Mouse (Mus musculus) myocyte (in vitro differentiated cells): Measurements from ENCODE around the gene Ntrk3.

Experiments
- CEBPB ChIP-seq: IDR thresholded peaks from 2 replicates; pipeline ENCODE4 v1.6.1; 2011; ENCODE audit warnings: mild to moderate bottlenecking, moderate library complexity; ENCODE audit not compliant: poor library complexity, insufficient read depth, severe bottlenecking
- MYOD1 ChIP-seq, 3 experiments: IDR thresholded peaks; one replicate each; pipeline ENCODE4 v1.6.1; 2011; ENCODE audit warnings: control low read depth in 2 of 3, low read depth in 2 of 3, mild to moderate bottlenecking in 2 of 3, moderate library complexity in 1 of 3; ENCODE audit not compliant: insufficient read length in 2 of 3, control insufficient read depth in 1 of 3
- POLR2A ChIP-seq: IDR thresholded peaks from one replicate; pipeline ENCODE4 v1.6.1; 2011; ENCODE audit warnings: low read depth, mild to moderate bottlenecking, control low read depth, moderate library complexity; ENCODE audit not compliant: insufficient read length
- USF1 ChIP-seq: IDR thresholded peaks from one replicate; pipeline ENCODE4 v1.6.1; 2011; ENCODE audit warnings: low read depth, mild to moderate bottlenecking, control low read depth, moderate library complexity

DNA sequence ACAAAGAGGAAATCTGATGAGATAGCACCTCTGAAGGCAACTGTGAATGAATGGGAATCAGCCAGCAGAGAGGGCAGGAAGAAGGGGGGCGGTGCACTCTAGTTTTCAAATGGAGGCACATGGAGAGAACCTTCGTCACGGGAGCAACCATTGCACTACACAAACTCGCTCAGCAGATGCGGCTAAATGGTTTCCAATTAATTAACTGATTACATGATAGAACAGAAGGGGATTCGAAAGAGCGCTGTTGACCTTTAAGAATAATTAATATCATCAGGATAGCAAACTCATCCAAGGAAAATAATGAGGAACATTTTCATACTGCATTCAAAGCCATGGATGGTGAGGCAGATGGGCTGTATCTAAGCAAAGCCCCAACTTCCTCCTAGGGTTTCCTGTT is 244.2 kb downstream of the Ntrk3 start:
- TF ChIP-seq MYOD1 (IDR thresholded peaks at IDR 0.05; ENCODE audit: control insufficient read depth in 1 of 3, insufficient read length in 2 of 3, low read depth in 2 of 3) (no peak), POLR2A (no peak), CEBPB (no peak), USF1 (no peak)
